Mouse (Mus musculus): ENCODE measurements around the gene Mgll.

DNA sequence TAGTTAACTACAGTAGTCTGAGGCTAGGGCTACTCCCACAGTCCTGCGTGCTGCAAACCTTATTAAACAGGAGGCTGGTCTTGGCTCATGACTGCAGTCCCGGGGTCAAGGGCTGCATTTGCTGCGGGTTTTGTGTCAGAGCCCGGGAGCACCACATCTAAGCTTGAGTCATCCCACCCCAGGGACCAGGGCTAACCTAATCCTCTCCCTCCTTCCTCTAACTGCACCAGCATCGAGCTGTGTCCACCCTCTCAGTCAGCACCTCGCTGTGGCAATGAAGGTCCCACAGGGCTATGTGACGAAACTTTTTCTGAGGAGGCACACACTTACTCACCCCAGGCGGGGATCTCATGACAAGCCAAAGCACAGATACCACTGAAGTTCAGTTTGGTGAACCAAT lies 22.1 kb downstream of the Mgll start:
- TF ChIP-seq CTCF (IDR thresholded peaks at IDR 0.05; ENCODE audit: control insufficient read depth, insufficient read depth, low read length) (no peak), POLR2A (IDR thresholded peaks at IDR 0.05; ENCODE audit: borderline replicate concordance, control insufficient read depth, low read depth, low read length) (no peak)
